Mouse (Mus musculus) thymus, adult 18-20 months (tissue): ENCODE results near the gene Gm11060.

ENCODE experiments used
- DNase-seq, 2 experiments: peaks; one replicate each; pipeline ENCODE4 v3.0.0; 2022; ENCODE audit warnings: mixed read lengths in 2 of 2

Gene Gm11060

DNA sequence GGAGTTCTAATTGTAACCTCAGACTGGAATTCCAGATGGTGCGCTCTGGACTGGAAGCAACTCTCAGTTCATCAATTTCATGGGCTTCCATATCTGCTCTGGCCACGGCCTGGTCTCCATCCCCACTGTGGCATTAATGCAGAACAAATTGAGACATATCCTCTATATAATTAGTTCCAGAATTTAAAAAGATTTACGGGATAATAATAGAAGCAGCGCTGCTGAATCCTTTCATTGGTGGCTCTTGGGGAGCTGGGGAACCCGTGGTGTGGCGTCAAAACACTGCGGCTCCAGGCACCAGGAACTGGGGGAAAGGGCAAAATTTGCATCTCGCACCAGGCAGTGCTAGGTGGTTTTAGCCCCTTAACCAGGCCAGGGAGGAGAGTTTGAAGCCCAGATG is 30.4 kb downstream of the Gm11060 start:
- no peak for DNase-seq

- DNase-seq: no peak
Measured at GRCm38 (mm10) chr2:105122886-105123285, 31.1 kb downstream of the Gm11060 start.

GRCm38 (mm10) chr2:105123431-105123830 is 31.6 kb downstream of the Gm11060 start:
- DNase-seq: no peak

DNA sequence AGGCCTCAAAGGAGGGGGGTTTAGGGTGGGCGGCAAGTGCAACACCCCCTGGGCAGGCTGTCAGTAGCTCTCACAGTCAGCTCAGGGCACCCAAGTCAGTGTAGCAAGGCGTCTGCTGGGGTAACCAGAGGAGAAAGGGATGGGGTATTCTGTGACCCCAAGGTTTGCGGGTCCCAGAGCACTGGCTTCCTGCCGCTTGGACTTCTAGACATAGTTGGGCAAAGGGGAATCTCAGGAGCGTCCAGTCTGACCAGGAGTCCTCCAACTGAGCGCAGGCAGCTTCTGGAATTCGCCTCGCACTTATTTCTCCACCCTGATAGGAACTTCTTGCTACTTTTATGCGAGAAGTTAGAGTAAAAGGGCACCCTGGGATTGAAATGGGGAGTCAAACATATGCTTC is 32.1 kb downstream of the Gm11060 start:
- DNase-seq: no peak

DNA sequence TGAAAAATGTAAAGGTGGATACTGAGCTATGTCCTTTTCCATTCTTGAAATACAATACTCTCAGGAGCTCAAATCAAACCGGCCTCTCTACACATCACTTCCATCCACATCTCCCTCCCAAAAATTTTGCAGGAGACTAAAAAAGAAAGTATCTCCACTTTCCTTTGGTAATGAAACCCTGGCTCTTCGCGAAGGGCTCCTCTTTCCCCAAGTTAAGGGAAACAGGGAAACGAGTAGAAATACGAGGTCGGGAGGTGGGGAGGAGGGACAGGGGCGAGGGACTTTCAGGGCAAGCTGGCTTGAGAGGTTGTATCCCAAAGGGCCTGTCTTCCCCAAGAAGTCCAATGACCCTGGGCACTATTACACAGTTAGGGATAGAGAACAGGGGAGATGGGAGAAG is 32.6 kb downstream of the Gm11060 start:
- no peak for DNase-seq

DNA sequence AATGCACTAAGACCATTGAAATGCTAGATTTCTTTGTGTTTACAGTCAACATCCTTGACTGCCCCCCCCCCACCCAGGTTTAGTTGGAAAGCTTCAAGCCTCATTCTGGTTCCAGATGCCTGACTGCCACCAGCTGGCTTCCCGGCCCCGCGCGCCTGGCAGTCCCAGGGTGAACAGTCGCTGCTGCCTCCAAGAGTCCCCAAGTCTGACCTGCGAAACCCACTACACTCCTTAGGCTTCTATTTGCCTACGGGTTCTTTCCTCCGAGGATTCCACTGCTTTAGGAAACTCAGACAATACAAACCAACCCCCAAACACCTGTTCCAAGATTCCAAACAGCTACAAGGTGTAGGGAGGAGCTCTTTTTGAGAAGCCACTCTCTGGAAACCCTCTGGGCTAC is 33.4 kb downstream of the Gm11060 start:
- no peak for DNase-seq

DNA sequence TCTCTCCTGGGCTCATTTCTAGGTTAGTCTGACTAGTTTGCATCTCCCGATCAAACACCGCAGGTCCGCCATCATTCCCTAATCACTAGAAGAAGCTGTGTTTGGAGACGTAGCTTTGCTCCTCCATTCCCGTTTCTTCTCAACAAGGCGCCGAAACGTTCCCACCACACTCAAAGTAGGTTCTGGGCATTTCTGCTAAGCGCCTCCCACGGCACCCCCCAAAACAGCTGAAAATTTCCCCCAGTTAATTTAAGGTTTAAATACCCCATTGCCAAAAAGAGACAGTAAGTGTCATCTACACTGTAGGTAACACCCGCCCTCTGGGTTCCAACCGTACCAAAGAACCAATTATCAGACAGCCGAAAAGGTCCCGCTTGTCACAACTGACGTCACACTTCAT is 33.8 kb downstream of the Gm11060 start:
- no peak for DNase-seq

DNA sequence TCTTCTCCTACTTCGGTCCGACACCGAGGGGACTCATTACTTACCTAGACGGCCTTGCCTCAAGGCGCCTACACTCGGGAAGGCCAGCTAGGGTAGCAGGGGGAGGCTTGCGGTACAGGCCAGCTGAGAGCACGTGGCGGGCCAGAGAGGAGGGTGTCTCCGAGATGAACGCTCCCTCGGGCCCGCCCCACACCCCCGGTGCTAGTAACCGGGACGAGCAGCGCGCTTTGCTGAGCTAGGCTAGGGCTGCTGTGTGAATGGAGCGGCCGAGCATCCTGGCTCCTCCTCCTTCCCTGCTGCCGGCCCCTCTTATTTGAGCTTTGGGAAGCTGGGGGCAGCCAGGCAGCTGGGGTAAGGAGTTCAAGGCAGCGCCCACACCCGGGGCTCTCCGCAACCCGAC is 34.5 kb downstream of the Gm11060 start, which contains the start of gene Wt1:
Gene Wt1, plus strand, starts transcription at position 251 of the 400 bp plus-strand sequence.
- DNase-seq: peak in 1 of 2 experiments; percentile 18

- DNase-seq: no peak
Measured at GRCm38 (mm10) chr2:105126691-105127530, 35.1 kb downstream of the Gm11060 start.

DNA sequence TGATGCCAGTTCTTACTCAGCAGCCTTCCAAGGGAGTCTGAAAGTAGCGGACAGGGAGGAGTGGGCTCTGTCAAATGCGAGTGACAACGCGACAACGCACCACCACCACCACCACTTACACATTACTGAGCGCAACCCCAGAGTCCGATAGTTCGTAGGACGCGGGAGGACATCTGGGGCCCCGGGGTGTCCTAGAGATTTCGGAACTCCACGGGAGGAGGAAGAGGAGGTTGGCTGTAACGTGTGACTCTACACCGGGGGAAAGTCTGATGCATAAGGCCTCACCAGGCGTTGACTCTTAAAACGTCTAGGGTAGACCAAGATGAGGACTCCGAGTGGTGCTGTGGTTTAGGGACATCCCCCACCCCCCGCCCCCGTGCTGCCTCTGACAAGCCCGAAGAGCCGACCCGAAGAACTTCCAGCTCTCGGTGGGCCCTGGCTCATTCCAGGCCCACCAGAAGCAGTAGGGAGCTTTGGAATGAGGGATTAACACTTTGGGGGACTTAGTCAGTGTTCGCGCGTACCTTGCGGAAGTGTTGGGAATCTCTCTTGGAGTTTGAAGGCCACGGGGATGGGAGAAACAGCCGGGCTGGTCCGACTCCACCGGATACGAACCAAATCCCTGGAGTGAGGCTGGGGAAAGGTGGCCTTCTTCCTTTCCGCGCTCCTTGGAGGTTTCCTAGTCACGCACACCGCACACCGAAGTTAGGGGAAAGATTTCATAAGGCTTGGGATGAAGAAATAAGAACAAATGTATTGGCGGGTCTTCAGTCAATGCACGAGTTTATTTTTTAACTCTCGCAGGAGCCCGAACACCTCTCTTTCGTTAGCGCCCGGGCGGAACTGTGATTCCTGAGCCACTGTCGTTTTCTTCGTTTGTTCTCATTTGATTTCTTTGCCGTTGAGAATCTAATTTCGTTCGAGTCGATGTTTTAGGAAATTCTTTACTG is 36.0 kb downstream of the Gm11060 start:
- DNase-seq: no peak

DNA sequence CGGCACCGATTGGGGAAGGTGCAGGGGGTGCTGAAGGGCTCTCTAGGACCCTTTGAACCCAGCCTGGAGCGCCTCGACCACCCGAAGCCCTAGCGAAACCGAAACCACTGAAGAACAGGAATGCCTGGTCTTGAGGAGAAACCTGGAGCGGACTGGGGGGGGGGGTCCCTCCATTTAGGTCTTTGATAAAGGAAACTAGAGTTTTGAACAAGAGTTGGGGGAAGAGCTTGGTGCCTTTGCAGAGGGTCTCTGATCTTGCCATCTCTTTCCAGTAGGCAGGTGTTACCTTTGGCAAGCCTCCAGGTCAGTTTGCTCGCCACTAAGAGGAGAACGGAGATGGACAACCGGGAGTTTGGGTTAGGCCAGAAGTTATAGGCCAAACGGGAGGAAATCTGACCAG is 36.7 kb downstream of the Gm11060 start:
- no peak for DNase-seq

DNA sequence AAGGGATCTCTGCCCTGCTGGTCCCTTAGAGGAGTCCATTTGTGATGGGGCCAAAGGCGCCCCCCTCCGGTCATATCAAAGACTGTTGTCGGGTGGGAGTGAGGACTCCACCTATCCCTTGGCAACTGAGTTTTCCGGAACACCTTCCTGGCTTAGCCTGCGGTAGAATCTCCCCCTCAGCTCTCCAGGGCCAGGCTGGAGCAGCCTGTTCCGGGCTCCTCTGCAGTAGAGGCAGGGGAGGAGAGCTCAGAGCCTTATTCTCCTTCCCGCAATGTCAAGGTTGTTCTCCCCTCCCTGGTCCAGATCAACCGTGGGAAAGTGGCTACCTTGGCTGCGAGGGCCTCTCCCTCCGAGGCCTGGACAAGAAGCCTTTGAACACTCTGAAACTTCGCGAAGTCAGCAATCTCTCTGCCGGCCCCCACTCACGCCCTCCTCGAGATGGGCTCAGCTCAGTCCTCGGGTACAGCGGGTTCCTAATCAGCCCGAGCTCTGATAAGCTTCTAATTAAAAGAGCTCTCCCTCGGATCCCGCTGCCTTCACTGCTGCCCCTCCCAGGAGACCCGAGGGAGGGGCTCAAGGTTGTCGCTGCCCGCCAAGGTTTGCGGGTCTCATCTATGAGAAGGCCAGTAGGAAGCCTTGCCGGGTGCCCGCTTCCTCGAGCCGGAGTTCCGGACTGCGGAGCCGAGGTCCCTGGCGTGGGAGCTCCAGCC is 38.7 kb downstream of the Gm11060 start:
- DNase-seq: no peak

GRCm38 (mm10) chr2:105131061-105131810 is 39.4 kb downstream of the Gm11060 start:
- no peak for DNase-seq

DNA sequence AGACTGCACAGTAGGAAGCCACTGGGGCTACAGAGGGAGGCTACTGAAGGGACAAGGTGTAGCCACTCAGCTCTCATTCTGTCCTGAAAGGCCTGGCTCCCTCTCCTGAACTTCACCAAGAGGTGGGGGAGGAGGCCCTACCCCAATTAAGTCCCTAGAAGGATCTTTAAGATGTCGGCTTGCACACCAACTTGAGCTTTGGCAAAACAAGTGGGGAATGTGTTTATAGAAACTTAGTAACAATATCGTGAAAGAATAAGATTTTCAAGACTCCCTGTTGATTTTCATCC is 39.9 kb downstream of the Gm11060 start:
- DNase-seq: no peak

GRCm38 (mm10) chr2:105132300-105132699 is 40.5 kb downstream of the Gm11060 start:
- no peak for DNase-seq

GRCm38 (mm10) chr2:105132933-105133795 is 41.3 kb downstream of the Gm11060 start:
- no peak for DNase-seq

GRCm38 (mm10) chr2:105134296-105134695 is 42.5 kb downstream of the Gm11060 start:
- DNase-seq: no peak

- DNase-seq: no peak
Measured at GRCm38 (mm10) chr2:105139471-105139870, 47.7 kb downstream of the Gm11060 start.

DNA sequence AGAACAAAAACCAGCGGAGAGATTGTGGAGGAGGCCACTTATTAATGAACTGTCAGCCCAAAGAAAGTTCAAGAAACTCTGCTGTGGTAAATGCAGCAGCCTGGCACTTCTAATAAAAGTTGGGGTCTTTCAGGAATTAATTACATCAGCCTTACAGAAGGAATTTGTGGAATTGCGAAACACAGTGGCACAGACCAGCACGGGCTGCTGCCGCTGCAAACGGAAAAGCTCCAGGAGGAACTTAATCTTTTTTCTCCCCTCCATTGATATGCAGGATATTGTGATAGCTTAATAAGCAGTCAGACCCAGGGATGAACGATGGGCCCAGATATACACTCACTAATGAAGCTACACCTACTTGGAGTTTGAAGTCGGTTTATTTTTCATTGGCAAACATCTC is 49.6 kb downstream of the Gm11060 start:
- no peak for DNase-seq
